Mouse (Mus musculus): ENCODE data around the gene Gm49387. TPM values are rescaled to one million over a fixed set of nuclear protein-coding genes. Genes with fewer than 3 reads are reported as not detected.

Gm49387 gene
- polyA plus RNA-seq, 1 experiment from 2014 or later = 2.8 TPM

DNA sequence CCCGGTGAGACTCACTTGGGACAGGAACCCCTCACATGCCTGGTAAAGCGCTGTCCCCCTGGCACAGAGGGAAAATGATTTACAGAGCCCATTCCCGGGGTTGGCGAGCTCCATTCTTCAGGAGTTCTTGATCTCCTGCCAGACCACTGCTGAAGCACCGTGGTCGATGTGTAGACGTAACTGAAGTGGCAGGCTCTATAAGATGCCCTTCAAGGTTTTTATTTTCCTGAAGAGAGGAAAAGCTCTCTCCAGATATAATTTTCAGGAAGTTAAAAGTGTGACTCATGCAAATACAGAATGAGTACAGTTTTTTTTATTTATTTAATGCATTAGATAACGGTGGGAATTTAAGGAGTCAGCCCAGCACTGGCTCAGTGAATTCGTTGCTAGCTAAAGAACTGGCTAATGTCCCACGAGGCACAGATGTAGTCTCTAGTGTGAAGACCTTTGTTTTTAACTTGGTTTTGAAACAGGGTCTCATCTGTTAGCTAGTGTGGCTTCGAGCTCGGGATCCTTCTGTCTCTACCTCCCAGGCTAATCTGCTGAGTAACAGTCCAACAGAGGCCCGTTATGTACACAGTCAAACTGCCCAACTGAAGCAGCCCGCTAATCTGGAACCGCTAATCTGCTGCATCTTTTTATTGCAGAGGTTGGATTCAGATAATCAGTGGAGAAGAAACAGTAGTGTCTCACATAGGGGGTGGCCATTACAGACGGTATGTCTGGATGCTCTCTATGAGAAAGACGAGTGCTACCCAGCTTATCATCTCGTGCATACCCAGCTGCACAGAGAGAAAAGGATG, 23.6 kb upstream of the Gm49387 start:
- no peak overlapping the region for H3K9ac ChIP-seq (replicated peaks; ENCODE audit: low read depth, low read length)

DNA sequence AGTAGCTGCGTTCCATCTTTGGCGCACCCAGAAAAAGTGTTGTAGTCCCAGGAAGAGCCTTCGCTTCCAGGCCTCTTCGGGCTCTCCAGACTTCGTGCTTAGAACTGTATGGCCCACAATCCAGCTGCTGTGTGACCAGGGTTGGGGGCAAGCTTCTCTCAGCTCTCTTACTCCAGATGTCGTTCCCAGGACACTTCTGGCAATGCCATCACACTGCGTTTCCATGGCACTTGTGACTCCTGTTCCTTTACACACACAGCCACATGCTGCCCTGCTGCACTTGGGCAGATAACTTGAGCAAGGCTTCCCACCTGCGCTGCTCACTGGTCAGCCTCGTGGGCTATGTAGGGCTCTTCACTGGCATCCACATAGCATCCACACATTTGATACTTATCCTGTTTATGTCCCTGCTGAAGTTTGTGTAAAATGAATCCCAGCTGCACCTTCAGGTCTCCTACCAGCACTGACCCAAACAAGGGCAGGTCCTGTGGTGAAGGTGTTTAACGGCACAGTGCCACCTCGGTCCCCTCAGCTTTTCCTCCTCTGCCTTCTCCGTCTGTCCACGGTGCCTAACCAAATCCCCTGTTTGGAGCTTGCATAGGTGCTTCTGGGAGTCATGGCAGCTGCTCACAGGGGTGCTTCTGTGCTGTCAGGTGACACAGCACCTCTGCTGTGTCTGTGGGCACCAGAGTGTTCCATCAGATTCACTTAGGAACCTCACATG, 22.9 kb upstream of the Gm49387 start:
- no peaks in the 10 kb centered on the region for H3K27me3 ChIP-seq (ENCODE audit: control insufficient read depth, insufficient read depth, low read length)
- H3K4me2 ChIP-seq (replicated peaks; ENCODE audit: low read depth, low read length) = no peak overlapping the region
- no peak overlapping the region for H3K9ac ChIP-seq (replicated peaks; ENCODE audit: low read depth, low read length)
- H3K36me3 ChIP-seq (ENCODE audit: control insufficient read depth, insufficient read depth, low read length) = peaks cover 6% of the 10 kb centered on the region
- H3K4me3 ChIP-seq (ENCODE audit: low read depth, low read length) = no peak overlapping the region
- no peak for ATAC-seq (ENCODE audit: insufficient number of reproducible peaks, insufficient read depth, low FRiP score, low read depth)
- peaks cover 57% of the 10 kb centered on the region for H3K4me1 ChIP-seq (ENCODE audit: control insufficient read depth, insufficient read depth, low read length)
- WGBS = 84% methylated on average over 13 of the region's 13 CpGs
- H3K27ac ChIP-seq (ENCODE audit: low read length) = peak overlapping the region; percentile 99
- no peaks in the 10 kb centered on the region for H3K9me3 ChIP-seq (ENCODE audit: control insufficient read depth, low read depth, low read length)

More for the DNA sequence above, 23.6 kb upstream of the Gm49387 start:
- no peaks in the 10 kb centered on the region for H3K9me3 ChIP-seq (ENCODE audit: control insufficient read depth, low read depth, low read length)
- peak overlapping the region; percentile 99; the same call in 1 of the 2 replicates for H3K27ac ChIP-seq (ENCODE audit: low read length)
- H3K4me2 ChIP-seq (replicated peaks; ENCODE audit: low read depth, low read length) = no peak overlapping the region
- WGBS = 50% methylated on average over 18 of the region's 18 CpGs
- no peaks in the 10 kb centered on the region for H3K27me3 ChIP-seq (ENCODE audit: control insufficient read depth, insufficient read depth, low read length)
- H3K36me3 ChIP-seq (ENCODE audit: control insufficient read depth, insufficient read depth, low read length) = peaks cover 6% of the 10 kb centered on the region
- H3K4me1 ChIP-seq (ENCODE audit: control insufficient read depth, insufficient read depth, low read length) = peaks cover 59% of the 10 kb centered on the region
- H3K4me3 ChIP-seq (ENCODE audit: low read depth, low read length) = no peak overlapping the region
- no peak for ATAC-seq (ENCODE audit: insufficient number of reproducible peaks, insufficient read depth, low FRiP score, low read depth)

GRCm38 (mm10) chr14:31662555-31663211, 22.0 kb upstream of the Gm49387 start:
- no peaks in the 10 kb centered on the region for H3K27me3 ChIP-seq (ENCODE audit: control insufficient read depth, insufficient read depth, low read length)
- H3K9me3 ChIP-seq (ENCODE audit: control insufficient read depth, low read depth, low read length) = no peaks in the 10 kb centered on the region
- H3K4me3 ChIP-seq (ENCODE audit: low read depth, low read length) = peak overlapping the region; percentile 29; the same call in 1 of the 2 replicates
- peaks cover 57% of the 10 kb centered on the region for H3K4me1 ChIP-seq (ENCODE audit: control insufficient read depth, insufficient read depth, low read length)
- H3K27ac ChIP-seq (ENCODE audit: low read length) = peak overlapping the region; percentile 99
- 25% methylated on average over 9 of the region's 9 CpGs for WGBS
- ATAC-seq (ENCODE audit: insufficient number of reproducible peaks, insufficient read depth, low FRiP score, low read depth) = 0 out of 2 replicates have a peak, but pooled peaks have one; percentile 8
- peak overlapping the region; percentile 69 for H3K4me2 ChIP-seq (replicated peaks; ENCODE audit: low read depth, low read length)
- H3K36me3 ChIP-seq (ENCODE audit: control insufficient read depth, insufficient read depth, low read length) = peaks cover 6% of the 10 kb centered on the region
- H3K9ac ChIP-seq (replicated peaks; ENCODE audit: low read depth, low read length) = 0 out of 2 replicates have a peak overlapping the region, but pooled peaks have one; percentile 11

- H3K27me3 ChIP-seq (ENCODE audit: control insufficient read depth, insufficient read depth, low read length) = no peaks in the 10 kb centered on the region
- ATAC-seq (ENCODE audit: insufficient number of reproducible peaks, insufficient read depth, low FRiP score, low read depth) = peak; percentile 89
- H3K36me3 ChIP-seq (ENCODE audit: control insufficient read depth, insufficient read depth, low read length) = peaks cover under 1% of the 10 kb centered on the region
- peak overlapping the region; percentile 33 for H3K9ac ChIP-seq (replicated peaks; ENCODE audit: low read depth, low read length)
- peak overlapping the region; percentile 99 for H3K27ac ChIP-seq (ENCODE audit: low read length)
- no peaks in the 10 kb centered on the region for H3K9me3 ChIP-seq (ENCODE audit: control insufficient read depth, low read depth, low read length)
- H3K4me1 ChIP-seq (ENCODE audit: control insufficient read depth, insufficient read depth, low read length) = peaks cover 61% of the 10 kb centered on the region
- 2% methylated on average over 44 of the region's 44 CpGs for WGBS
- H3K4me3 ChIP-seq (ENCODE audit: low read depth, low read length) = peak overlapping the region; percentile 29
- peak overlapping the region; percentile 69 for H3K4me2 ChIP-seq (replicated peaks; ENCODE audit: low read depth, low read length)
These were observed 21.2 kb upstream of the Gm49387 start for GRCm38 (mm10) chr14:31661671-31662554.

DNA sequence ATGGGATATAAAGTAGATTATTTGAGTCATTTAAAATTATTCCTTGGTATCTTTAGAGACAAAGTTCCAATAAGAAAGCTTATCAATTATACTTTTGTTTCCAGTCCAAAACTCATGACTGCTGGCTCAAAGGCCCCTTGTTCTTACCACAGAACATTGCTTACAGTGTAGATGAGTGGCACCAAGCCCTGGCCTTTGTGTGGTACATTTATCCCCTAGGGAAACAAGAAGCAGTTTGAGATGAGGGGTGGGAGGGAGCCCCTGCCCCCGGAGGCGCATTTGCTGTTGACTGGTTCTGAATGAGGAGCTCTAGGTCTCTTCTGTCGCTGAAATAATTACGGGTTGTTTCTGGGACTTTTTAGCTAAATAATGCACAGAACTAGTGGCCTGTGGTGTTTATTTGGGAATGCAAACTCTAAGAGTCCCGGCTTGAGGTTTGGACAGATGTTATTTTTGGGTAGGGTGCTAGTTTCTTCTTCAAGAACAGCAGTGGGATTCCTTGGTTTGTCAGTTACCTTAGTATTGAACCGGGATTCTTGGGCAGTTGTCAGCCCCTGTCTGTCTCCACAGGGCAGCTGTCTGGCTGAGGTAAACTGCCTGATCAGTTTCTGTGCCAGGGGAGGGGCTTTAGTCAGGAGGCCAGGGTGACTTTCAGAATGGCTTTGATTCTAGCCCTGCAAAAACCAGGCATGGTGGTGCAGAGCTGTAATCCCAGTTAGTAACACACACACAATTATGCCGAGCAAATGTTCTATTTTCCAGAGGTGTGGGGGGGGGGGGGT, 19.8 kb upstream of the Gm49387 start:
- Histone ChIP-seq H3K9ac (replicated peaks; ENCODE audit: low read depth, low read length) (no peak overlapping the region), H3K4me3 (ENCODE audit: low read depth, low read length) (no peak overlapping the region), H3K4me1 (ENCODE audit: control insufficient read depth, insufficient read depth, low read length) (peaks cover 56% of the 10 kb centered on the region), H3K27ac (ENCODE audit: low read length) (peak overlapping the region; percentile 99), H3K27me3 (ENCODE audit: control insufficient read depth, insufficient read depth, low read length) (no peaks in the 10 kb centered on the region), H3K36me3 (ENCODE audit: control insufficient read depth, insufficient read depth, low read length) (no peaks in the 10 kb centered on the region), H3K4me2 (replicated peaks; ENCODE audit: low read depth, low read length) (no peak overlapping the region), H3K9me3 (ENCODE audit: control insufficient read depth, low read depth, low read length) (no peaks in the 10 kb centered on the region)
- WGBS = 71% methylated on average over 7 of the region's 7 CpGs
- no peak for ATAC-seq (ENCODE audit: insufficient number of reproducible peaks, insufficient read depth, low FRiP score, low read depth)

DNA sequence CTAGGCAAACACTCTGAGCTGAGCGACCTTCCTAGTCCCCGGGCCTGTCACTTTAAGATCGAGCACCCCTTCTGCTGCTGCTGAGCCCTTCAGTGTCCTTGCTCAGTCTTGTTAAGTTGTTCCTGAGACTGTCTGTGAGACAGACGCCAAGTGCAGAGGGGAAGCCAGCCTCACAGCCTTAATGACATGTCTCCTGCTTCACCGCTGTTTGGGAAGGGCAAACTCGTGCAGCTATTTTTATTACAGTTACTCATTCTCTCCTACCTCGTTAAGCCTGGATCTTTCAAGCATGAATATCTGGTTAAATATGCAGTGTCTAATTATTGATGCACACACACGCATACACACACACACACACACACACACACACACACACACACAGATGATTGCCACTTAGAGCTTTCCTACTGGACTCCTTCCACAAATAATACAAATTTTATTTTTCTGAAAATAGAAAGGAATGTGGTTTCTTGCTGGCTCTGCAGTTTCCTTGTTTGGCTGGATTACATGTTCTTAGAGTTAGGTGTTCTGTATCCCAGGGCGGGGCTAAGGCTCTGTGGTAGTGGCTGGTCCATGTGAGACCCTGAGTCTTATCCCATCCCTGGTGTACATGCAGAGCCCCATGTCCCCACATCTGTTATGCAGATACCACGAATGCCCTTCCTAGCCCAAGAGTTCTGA, 19.0 kb upstream of the Gm49387 start:
- H3K27ac ChIP-seq (ENCODE audit: low read length) = peak overlapping the region; percentile 99; the same call in 1 of the 2 replicates
- no peaks in the 10 kb centered on the region for H3K36me3 ChIP-seq (ENCODE audit: control insufficient read depth, insufficient read depth, low read length)
- no peak overlapping the region for H3K9ac ChIP-seq (replicated peaks; ENCODE audit: low read depth, low read length)
- no peak for ATAC-seq (ENCODE audit: insufficient number of reproducible peaks, insufficient read depth, low FRiP score, low read depth)
- no peaks in the 10 kb centered on the region for H3K27me3 ChIP-seq (ENCODE audit: control insufficient read depth, insufficient read depth, low read length)
- peaks cover 48% of the 10 kb centered on the region for H3K4me1 ChIP-seq (ENCODE audit: control insufficient read depth, insufficient read depth, low read length)
- WGBS = 59% methylated on average over 10 of the region's 10 CpGs
- H3K9me3 ChIP-seq (ENCODE audit: control insufficient read depth, low read depth, low read length) = no peaks in the 10 kb centered on the region
- no peak overlapping the region for H3K4me3 ChIP-seq (ENCODE audit: low read depth, low read length)
- H3K4me2 ChIP-seq (replicated peaks; ENCODE audit: low read depth, low read length) = no peak overlapping the region

DNA sequence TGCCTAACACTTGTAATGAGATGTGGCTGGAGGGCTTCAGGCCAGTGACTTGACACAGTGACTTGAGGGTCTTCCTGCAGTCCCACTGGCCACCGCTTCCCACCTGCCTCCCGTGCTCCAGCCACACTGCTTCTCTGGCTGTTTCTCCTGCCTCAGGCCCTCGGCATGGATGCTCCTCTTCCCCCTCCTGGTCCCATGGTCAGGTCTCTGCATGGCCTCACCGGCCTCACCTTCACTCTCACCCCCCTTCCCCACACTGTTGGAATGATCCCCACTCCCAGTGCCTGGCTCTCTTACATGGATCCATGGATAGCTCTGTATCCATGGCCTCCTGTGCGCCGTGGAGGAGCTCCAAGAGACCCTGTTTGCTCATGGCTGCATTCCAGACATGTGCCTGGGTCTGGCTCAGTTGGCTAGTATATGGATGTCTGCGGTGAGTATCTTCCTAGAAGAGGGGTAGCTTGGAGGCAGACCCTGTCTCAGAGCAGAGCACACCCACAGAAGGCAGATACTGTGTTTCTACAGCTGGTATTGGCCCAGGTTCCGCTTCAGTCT, 17.5 kb upstream of the Gm49387 start:
- Histone ChIP-seq H3K4me1 (ENCODE audit: control insufficient read depth, insufficient read depth, low read length) (peaks cover 33% of the 10 kb centered on the region), H3K27ac (ENCODE audit: low read length) (no peak overlapping the region), H3K36me3 (ENCODE audit: control insufficient read depth, insufficient read depth, low read length) (no peaks in the 10 kb centered on the region), H3K27me3 (ENCODE audit: control insufficient read depth, insufficient read depth, low read length) (no peaks in the 10 kb centered on the region), H3K4me2 (replicated peaks; ENCODE audit: low read depth, low read length) (no peak overlapping the region), H3K9me3 (ENCODE audit: control insufficient read depth, low read depth, low read length) (no peaks in the 10 kb centered on the region), H3K9ac (replicated peaks; ENCODE audit: low read depth, low read length) (no peak overlapping the region), H3K4me3 (ENCODE audit: low read depth, low read length) (no peak overlapping the region)
- ATAC-seq (ENCODE audit: insufficient number of reproducible peaks, insufficient read depth, low FRiP score, low read depth) = no peak
- 88% methylated on average over 8 of the region's 8 CpGs for WGBS
